Mouse (Mus musculus): Measurements from ENCODE around the gene Cadm2. TPM values are rescaled to one million over a fixed set of nuclear protein-coding genes. Genes with fewer than 3 reads are reported as not detected.

Gene Cadm2
- polyA plus RNA-seq, 2 experiments, result 2.8 to 3.8 TPM

DNA sequence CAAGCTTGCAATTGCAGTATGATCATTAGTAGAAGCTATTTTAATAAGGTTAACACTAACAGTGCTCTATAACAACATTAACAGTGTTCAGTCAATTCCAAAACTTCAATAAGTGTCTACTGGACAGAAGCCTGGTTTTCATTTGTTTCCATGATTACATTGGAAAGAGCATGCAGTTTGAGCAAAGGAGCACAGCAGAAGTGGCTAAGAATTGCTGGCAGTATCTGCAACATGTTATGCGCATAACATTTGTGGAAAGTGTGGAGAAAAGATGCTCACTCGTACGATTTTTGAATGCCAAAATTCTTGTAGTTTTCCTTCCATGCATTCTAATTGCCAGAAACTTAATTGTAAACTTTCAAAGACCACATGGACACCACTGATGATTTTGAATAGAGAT, 718.9 kb downstream of the Cadm2 start:
- ATAC-seq (ENCODE audit: low FRiP score, low read depth) (no peak), DNase-seq (ENCODE audit: low spot score) (peak; percentile 12)
- H3K9me3 ChIP-seq (ENCODE audit: control insufficient read depth, low read length), result no peaks in the 10 kb centered on the region
- no peak overlapping the region for H3K9ac ChIP-seq (ENCODE audit: low read depth, low read length, severe bottlenecking)
- no peaks in the 10 kb centered on the region for H3K27me3 ChIP-seq (ENCODE audit: control insufficient read depth, insufficient read depth, low read length)
- no peak overlapping the region for H3K4me3 ChIP-seq (replicated peaks; ENCODE audit: low read length)
- H3K27ac ChIP-seq (replicated peaks; ENCODE audit: low read depth, low read length), result no peak overlapping the region
- H3K36me3 ChIP-seq (ENCODE audit: control insufficient read depth, insufficient read depth, low read length), result no peaks in the 10 kb centered on the region
- WGBS, result 79% methylated on average over 3 of the region's 3 CpGs
- no peak overlapping the region for H3K4me2 ChIP-seq (replicated peaks; ENCODE audit: low read depth, low read length, severe bottlenecking)
- no peaks in the 10 kb centered on the region for H3K4me1 ChIP-seq (ENCODE audit: control insufficient read depth, insufficient read depth, low read length)
- TF ChIP-seq POLR2A (IDR thresholded peaks at IDR 0.05; ENCODE audit: borderline replicate concordance, extremely low read depth, insufficient read depth, insufficient read length), result no peak

DNA sequence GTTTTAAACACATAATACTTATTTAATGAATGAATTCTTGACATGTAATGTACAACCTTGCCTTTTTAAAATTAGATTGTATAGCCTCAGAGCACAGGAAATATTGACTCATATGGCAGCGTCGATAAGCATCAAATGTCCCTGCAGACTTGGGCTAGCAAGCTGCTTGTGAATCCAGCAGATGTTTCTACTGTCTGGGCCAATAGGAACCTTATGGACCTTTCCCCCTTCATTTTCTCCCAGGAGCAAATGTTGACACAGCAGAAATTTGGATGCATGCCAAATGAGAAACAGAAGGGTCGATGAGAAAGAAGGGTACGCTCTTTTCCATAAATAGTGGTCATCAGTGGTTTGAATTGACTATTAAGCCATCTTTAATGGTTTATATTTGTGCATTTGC, 720.0 kb downstream of the Cadm2 start:
- H3K27ac ChIP-seq (replicated peaks; ENCODE audit: low read depth, low read length), result no peak overlapping the region
- TF ChIP-seq POLR2A (IDR thresholded peaks at IDR 0.05; ENCODE audit: borderline replicate concordance, extremely low read depth, insufficient read depth, insufficient read length), result no peak
- no peaks in the 10 kb centered on the region for H3K27me3 ChIP-seq (ENCODE audit: control insufficient read depth, insufficient read depth, low read length)
- no peak overlapping the region for H3K4me3 ChIP-seq (replicated peaks; ENCODE audit: low read length)
- DNase-seq (ENCODE audit: low spot score), result no peak
- no peak for ATAC-seq (ENCODE audit: low FRiP score, low read depth)
- no peaks in the 10 kb centered on the region for H3K36me3 ChIP-seq (ENCODE audit: control insufficient read depth, insufficient read depth, low read length)
- 59% methylated on average over 4 of the region's 4 CpGs for WGBS
- no peak overlapping the region for H3K4me2 ChIP-seq (replicated peaks; ENCODE audit: low read depth, low read length, severe bottlenecking)
- H3K9me3 ChIP-seq (ENCODE audit: control insufficient read depth, low read length), result no peaks in the 10 kb centered on the region
- no peak overlapping the region for H3K9ac ChIP-seq (ENCODE audit: low read depth, low read length, severe bottlenecking)
- no peaks in the 10 kb centered on the region for H3K4me1 ChIP-seq (ENCODE audit: control insufficient read depth, insufficient read depth, low read length)

- no peak for TF ChIP-seq POLR2A (IDR thresholded peaks at IDR 0.05; ENCODE audit: borderline replicate concordance, extremely low read depth, insufficient read depth, insufficient read length)
- ATAC-seq (ENCODE audit: low FRiP score, low read depth) (no peak), DNase-seq (ENCODE audit: low spot score) (no peak)
- Histone ChIP-seq H3K9me3 (ENCODE audit: control insufficient read depth, low read length) (no peaks in the 10 kb centered on the region), H3K36me3 (ENCODE audit: control insufficient read depth, insufficient read depth, low read length) (no peaks in the 10 kb centered on the region), H3K27ac (replicated peaks; ENCODE audit: low read depth, low read length) (no peak overlapping the region), H3K4me3 (replicated peaks; ENCODE audit: low read length) (no peak overlapping the region), H3K4me1 (ENCODE audit: control insufficient read depth, insufficient read depth, low read length) (0 out of 2 replicates have a peak, but pooled peaks cover 3% of the 10 kb centered on the region), H3K9ac (ENCODE audit: low read depth, low read length, severe bottlenecking) (no peak overlapping the region), H3K4me2 (replicated peaks; ENCODE audit: low read depth, low read length, severe bottlenecking) (no peak overlapping the region), H3K27me3 (ENCODE audit: control insufficient read depth, insufficient read depth, low read length) (no peaks in the 10 kb centered on the region)
- 90% methylated on average over 6 of the region's 6 CpGs for WGBS
Observed at GRCm38 (mm10) chr16:66892359-66892758, 728.3 kb downstream of the Cadm2 start.

DNA sequence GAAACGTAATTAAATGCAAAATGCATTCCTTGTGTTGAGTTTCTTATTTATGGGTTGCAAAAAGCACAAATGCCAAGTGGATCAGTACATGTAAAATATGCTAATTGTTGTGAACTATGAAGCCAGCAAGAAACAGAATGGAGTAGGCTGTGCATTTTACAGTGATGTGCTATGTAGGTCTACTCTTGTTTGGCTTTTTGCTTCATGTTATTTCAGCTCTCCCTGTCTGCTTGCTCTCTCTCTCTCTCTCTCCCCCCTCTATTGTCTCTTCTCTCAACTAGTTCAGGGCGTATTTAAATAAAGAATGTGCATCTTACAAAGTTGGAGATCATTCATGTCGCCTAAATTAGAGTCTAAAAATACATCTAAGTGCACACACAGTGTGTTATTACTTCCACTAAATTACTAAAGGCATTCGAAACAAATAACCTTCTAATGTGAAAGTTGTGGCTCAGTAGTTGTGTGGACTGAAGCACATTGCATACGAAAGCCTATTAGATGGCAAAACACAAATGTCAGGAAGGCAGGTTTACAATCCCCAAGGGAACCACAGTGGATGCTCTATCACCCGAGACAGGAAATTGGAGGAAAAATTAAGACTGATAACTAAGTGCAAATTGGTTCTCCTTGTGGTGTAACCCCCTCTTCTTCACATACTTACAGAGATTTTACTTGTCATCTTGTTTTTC, 729.0 kb downstream of the Cadm2 start:
- WGBS, result 65% methylated on average over 6 of the region's 6 CpGs
- Histone ChIP-seq H3K9me3 (ENCODE audit: control insufficient read depth, low read length) (no peaks in the 10 kb centered on the region), H3K27ac (replicated peaks; ENCODE audit: low read depth, low read length) (no peak overlapping the region), H3K4me1 (ENCODE audit: control insufficient read depth, insufficient read depth, low read length) (0 out of 2 replicates have a peak, but pooled peaks cover 3% of the 10 kb centered on the region), H3K4me2 (replicated peaks; ENCODE audit: low read depth, low read length, severe bottlenecking) (no peak overlapping the region), H3K9ac (ENCODE audit: low read depth, low read length, severe bottlenecking) (no peak overlapping the region), H3K36me3 (ENCODE audit: control insufficient read depth, insufficient read depth, low read length) (no peaks in the 10 kb centered on the region), H3K4me3 (replicated peaks; ENCODE audit: low read length) (no peak overlapping the region), H3K27me3 (ENCODE audit: control insufficient read depth, insufficient read depth, low read length) (no peaks in the 10 kb centered on the region)
- no peak for DNase-seq (ENCODE audit: low spot score)
- no peak for ATAC-seq (ENCODE audit: low FRiP score, low read depth)
- no peak for TF ChIP-seq POLR2A (IDR thresholded peaks at IDR 0.05; ENCODE audit: borderline replicate concordance, extremely low read depth, insufficient read depth, insufficient read length)

DNA sequence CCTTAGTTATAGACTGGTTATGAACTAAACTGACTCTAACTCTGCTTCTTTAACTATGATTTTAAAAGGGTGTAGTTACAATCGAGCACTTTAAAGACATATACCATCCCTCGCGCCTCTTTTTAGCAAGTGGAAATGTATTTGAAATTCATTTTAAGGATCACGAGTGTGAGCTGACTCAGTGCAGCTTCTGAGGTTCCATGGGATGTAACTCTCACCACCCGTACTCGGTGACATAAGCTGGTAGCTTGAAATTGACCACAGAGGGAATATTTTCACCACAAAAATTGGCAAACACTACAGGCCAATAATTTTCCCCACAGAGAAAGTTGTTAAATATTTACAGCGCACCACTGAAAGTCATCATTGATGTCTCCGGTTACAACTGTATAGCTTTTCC, 730.8 kb downstream of the Cadm2 start:
- H3K9me3 ChIP-seq (ENCODE audit: control insufficient read depth, low read length), result no peaks in the 10 kb centered on the region
- H3K27me3 ChIP-seq (ENCODE audit: control insufficient read depth, insufficient read depth, low read length), result no peaks in the 10 kb centered on the region
- H3K9ac ChIP-seq (ENCODE audit: low read depth, low read length, severe bottlenecking), result no peak overlapping the region
- 49% methylated on average over 8 of the region's 8 CpGs for WGBS
- no peak for TF ChIP-seq POLR2A (IDR thresholded peaks at IDR 0.05; ENCODE audit: borderline replicate concordance, extremely low read depth, insufficient read depth, insufficient read length)
- no peak for DNase-seq (ENCODE audit: low spot score)
- H3K4me3 ChIP-seq (replicated peaks; ENCODE audit: low read length), result no peak overlapping the region
- no peak overlapping the region for H3K27ac ChIP-seq (replicated peaks; ENCODE audit: low read depth, low read length)
- no peak overlapping the region for H3K4me2 ChIP-seq (replicated peaks; ENCODE audit: low read depth, low read length, severe bottlenecking)
- no peak for ATAC-seq (ENCODE audit: low FRiP score, low read depth)
- H3K36me3 ChIP-seq (ENCODE audit: control insufficient read depth, insufficient read depth, low read length), result no peaks in the 10 kb centered on the region
- H3K4me1 ChIP-seq (ENCODE audit: control insufficient read depth, insufficient read depth, low read length), result 0 out of 2 replicates have a peak, but pooled peaks cover 3% of the 10 kb centered on the region
